Mouse (Mus musculus) intestine, postnatal 0 days (tissue): ENCODE results near the gene Ero1lb. TPM values are rescaled to one million over a fixed set of nuclear protein-coding genes. Genes with fewer than 3 reads are reported as not detected.

Source experiments
- ATAC-seq: fragments of 200-750 bp; cut with Nextera tagmentation; 2 replicates; pipeline ENCODE4 v1.8.0; 2017; ENCODE audit warnings: mild to moderate bottlenecking, moderate TSS enrichment, moderate library complexity
- H3K27ac ChIP-seq: fragments of 300-500 bp; sonication (generic); 2 replicates; pipeline ENCODE4 v1.5.1; 2014; ENCODE audit warnings: mild to moderate bottlenecking, low read depth, low read length, moderate library complexity
- H3K27me3 ChIP-seq: fragments of 300-500 bp; sonication (generic); replicated peaks from 2 replicates; pipeline ENCODE4 v1.6.1; 2014; ENCODE audit warnings: low read length, mixed read lengths; ENCODE audit not compliant: control insufficient read depth, insufficient read depth
- H3K36me3 ChIP-seq: fragments of 300-500 bp; sonication (generic); 2 replicates; pipeline ENCODE4 v1.6.1; 2014; ENCODE audit warnings: mild to moderate bottlenecking, moderate library complexity; ENCODE audit not compliant: control insufficient read depth, insufficient read depth
- H3K4me1 ChIP-seq: fragments of 300-500 bp; sonication (generic); replicated peaks from 2 replicates; pipeline ENCODE4 v1.6.1; 2014; ENCODE audit warnings: antibody characterized with exemption, low read length, mixed read lengths; ENCODE audit not compliant: control insufficient read depth, insufficient read depth
- H3K4me2 ChIP-seq: fragments of 300-500 bp; sonication (generic); replicated peaks from 2 replicates; pipeline ENCODE4 v1.6.1; 2014; ENCODE audit warnings: low read depth, mild to moderate bottlenecking, moderate library complexity
- H3K4me3 ChIP-seq: fragments of 300-500 bp; sonication (generic); 2 replicates; pipeline ENCODE4 v1.5.1; 2014; ENCODE audit warnings: low read depth, low read length
- H3K9ac ChIP-seq: fragments of 300-500 bp; sonication (generic); 2 replicates; pipeline ENCODE4 v1.6.1; 2014; ENCODE audit warnings: mild to moderate bottlenecking, low read depth, low read length
- H3K9me3 ChIP-seq: fragments of 300-500 bp; sonication (generic); 2 replicates; pipeline ENCODE4 v1.6.1; 2016; ENCODE audit warnings: mixed run types; ENCODE audit not compliant: control insufficient read depth
- CTCF ChIP-seq: sonication (generic); IDR thresholded peaks from 2 replicates; pipeline ENCODE4 v1.5.1; 2016; ENCODE audit warnings: low read depth, mild to moderate bottlenecking, control low read depth, antibody characterized with exemption, moderate library complexity
- WGBS: fragments of 180-500 bp; shearing (Covaris S2); extraction: QIAGEN DNeasy Blood & Tissue Kit; methylation state at CpG from one replicate; pipeline ENCODE4 v1.1.7; 2014; 5-methylcytosine and 5-hydroxymethylcytosine counted together
- polyA plus RNA-seq: library from polyadenylated mRNA; unstranded; fragments of >200 nt; fragmentation: Nextera tagmentation; extraction: Ambion mirVana; gene quantifications from 2 replicates; pipeline ENCODE4 v1.2.1, GENCODE M21; 2015

Ero1lb gene
- polyA plus RNA-seq, 1 experiment from 2014 or later: 6.5 TPM

DNA sequence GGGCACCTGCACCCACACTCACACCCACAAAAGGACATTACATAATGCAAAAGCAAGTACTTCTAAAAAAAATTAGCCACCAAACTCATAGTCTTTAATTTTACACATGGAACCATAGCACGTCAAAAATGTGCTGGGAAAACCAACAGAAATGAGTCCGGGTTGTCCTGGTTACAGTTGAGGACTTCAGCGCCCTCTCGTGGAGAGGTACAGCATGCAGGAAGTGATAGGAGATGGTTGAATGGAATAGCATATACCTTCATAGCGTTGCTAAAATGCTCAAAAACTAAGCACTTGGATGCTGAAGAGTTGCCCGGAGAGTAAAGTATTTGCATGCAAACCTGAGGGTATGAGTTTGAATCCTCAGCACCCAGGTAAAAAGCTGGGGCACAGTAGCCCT is 27.7 kb upstream of the Ero1lb start:
- no peak for ATAC-seq
- Histone ChIP-seq H3K9ac (no peak overlapping the region), H3K27me3 (no peaks in the 10 kb centered on the region), H3K4me2 (no peak overlapping the region), H3K27ac (no peak overlapping the region), H3K36me3 (no peaks in the 10 kb centered on the region), H3K9me3 (0 out of 2 replicates have a peak, but pooled peaks cover 2% of the 10 kb centered on the region), H3K4me1 (no peaks in the 10 kb centered on the region; the same call in 1 of the 2 replicates), H3K4me3 (no peak overlapping the region)
- TF ChIP-seq CTCF: peak; percentile 61
- 74% methylated on average over 6 of the region's 6 CpGs for WGBS

- 0 out of 2 replicates have a peak, but pooled peaks cover 2% of the 10 kb centered on the region for H3K9me3 ChIP-seq
- no peak overlapping the region for H3K27ac ChIP-seq
- no peak overlapping the region for H3K4me2 ChIP-seq
- no peak overlapping the region for H3K4me3 ChIP-seq
- H3K4me1 ChIP-seq: no peaks in the 10 kb centered on the region; the same call in 1 of the 2 replicates
- H3K9ac ChIP-seq: no peak overlapping the region
- no peak for TF ChIP-seq CTCF
- no peak for ATAC-seq
- 43% methylated on average over 11 of the region's 11 CpGs for WGBS
- no peaks in the 10 kb centered on the region for H3K27me3 ChIP-seq
- H3K36me3 ChIP-seq: no peaks in the 10 kb centered on the region
Observed at GRCm38 (mm10) chr13:12539716-12540115, 26.0 kb upstream of the Ero1lb start.

- H3K9me3 ChIP-seq: 0 out of 2 replicates have a peak, but pooled peaks cover 2% of the 10 kb centered on the region
- WGBS: 68% methylated on average over 13 of the region's 13 CpGs
- H3K9ac ChIP-seq: no peak overlapping the region
- no peak for ATAC-seq
- H3K27ac ChIP-seq: no peak overlapping the region
- no peaks in the 10 kb centered on the region; the same call in 1 of the 2 replicates for H3K4me1 ChIP-seq
- no peak overlapping the region for H3K4me3 ChIP-seq
- H3K4me2 ChIP-seq: no peak overlapping the region
- TF ChIP-seq CTCF: no peak
- H3K27me3 ChIP-seq: no peaks in the 10 kb centered on the region
- H3K36me3 ChIP-seq: no peaks in the 10 kb centered on the region
Observed at GRCm38 (mm10) chr13:12540119-12540518, 25.6 kb upstream of the Ero1lb start.

DNA sequence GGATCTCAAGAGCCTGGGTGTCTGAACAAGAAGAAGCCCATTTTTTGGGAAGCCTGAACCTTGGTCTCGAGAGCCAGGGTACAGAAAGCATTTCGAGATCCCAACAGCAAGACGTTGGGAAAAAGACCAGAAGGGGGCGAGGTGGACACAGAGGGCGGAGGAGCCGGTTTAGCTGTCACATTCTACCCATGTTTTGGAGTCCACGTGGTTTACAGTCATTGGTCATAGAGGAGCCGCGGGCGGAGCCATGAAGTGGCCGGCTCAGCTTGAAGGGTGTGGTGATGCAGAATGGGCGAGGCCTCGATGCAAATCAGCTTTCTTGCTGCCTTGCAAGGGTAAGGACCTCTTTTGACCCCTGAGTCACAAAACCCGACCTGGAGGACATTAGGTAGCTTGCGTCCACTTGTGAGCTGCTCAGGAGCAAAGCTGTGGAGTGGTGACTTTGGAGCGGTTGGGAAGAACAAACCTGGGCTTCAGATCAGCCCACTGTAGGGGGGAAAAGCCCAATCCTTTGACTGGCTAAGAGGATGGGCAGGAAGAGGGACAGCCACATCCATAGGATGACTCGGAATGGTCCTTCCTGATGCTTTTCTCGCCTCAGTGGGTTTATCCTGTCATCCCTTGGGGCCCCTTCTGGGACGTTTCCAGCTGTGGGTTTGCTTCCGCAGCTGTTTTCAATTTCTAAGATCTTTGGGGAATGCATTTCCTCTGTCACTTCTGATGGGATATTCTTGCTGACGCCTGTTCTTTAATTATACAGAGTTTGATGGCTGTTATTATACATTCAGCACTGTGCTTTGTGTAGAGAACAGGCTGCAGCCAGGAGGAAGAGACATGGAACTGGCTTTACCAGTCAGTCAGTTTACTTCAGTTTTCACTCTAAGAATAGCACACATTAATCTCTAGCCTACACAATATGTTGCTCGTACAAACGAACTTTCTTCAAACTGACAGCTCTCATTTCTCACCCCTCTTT is 23.4 kb upstream of the Ero1lb start:
- peak; percentile 74 for ATAC-seq
- Histone ChIP-seq H3K27me3 (no peaks in the 10 kb centered on the region), H3K9ac (no peak overlapping the region), H3K36me3 (no peaks in the 10 kb centered on the region), H3K4me3 (no peak overlapping the region), H3K9me3 (no peaks in the 10 kb centered on the region), H3K27ac (no peak overlapping the region), H3K4me2 (peak overlapping the region; percentile 28), H3K4me1 (no peaks in the 10 kb centered on the region; the same call in 1 of the 2 replicates)
- 5% methylated on average over 23 of the region's 23 CpGs for WGBS
- TF ChIP-seq CTCF: peak; percentile 66

DNA sequence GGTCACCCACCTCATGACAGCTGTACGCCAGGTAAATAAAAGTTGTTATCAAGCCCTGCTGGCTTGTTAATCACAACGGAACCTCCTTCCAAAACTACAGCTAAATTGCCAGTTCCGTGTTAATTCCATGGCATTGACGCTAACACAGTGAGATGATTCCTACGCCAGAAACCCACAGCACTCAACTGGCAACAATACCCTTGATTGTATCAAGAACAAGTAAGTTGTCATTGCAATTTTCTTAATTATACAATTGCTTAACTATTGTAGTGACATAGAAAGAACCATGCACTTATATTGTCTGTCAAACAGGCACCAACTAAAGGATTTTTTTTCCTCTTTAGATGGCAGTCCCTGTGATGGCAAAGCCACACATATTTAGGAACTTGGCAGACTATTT is 22.4 kb upstream of the Ero1lb start:
- peak overlapping the region; percentile 60; the same call in 1 of the 2 replicates for H3K27ac ChIP-seq

GRCm38 (mm10) chr13:12543880-12544568 is 21.6 kb upstream of the Ero1lb start:
- Histone ChIP-seq H3K9me3 (no peaks in the 10 kb centered on the region), H3K36me3 (no peaks in the 10 kb centered on the region), H3K27ac (peak overlapping the region; percentile 60), H3K27me3 (no peaks in the 10 kb centered on the region), H3K4me2 (no peak overlapping the region), H3K4me1 (no peaks in the 10 kb centered on the region; the same call in 1 of the 2 replicates), H3K4me3 (no peak overlapping the region), H3K9ac (no peak overlapping the region)
- no peak for TF ChIP-seq CTCF
- ATAC-seq: peak; percentile 85
- WGBS: 46% methylated on average over 8 of the region's 8 CpGs

More for the DNA sequence above, 22.4 kb upstream of the Ero1lb start:
- H3K9ac ChIP-seq: no peak overlapping the region
- H3K9me3 ChIP-seq: no peaks in the 10 kb centered on the region
- WGBS: 43% methylated on average over 5 of the region's 5 CpGs
- TF ChIP-seq CTCF: no peak
- no peaks in the 10 kb centered on the region for H3K27me3 ChIP-seq
- no peak overlapping the region for H3K4me3 ChIP-seq
- H3K4me2 ChIP-seq: no peak overlapping the region
- H3K36me3 ChIP-seq: no peaks in the 10 kb centered on the region
- no peaks in the 10 kb centered on the region; the same call in 1 of the 2 replicates for H3K4me1 ChIP-seq
- no peak for ATAC-seq
